Mouse (Mus musculus) forelimb bud, embryonic 11.5 days (tissue): ENCODE measurements around the gene Pigf.
"Not testable (repeated sequence)": the region's sequence is repeated elsewhere in the genome, so short reads cannot be mapped to it uniquely, and the experiment has no call there.

Source experiments
- DNase-seq: peaks from one replicate; pipeline ENCODE4 v3.0.0-alpha.2; 2012; ENCODE audit warnings: low read depth, low spot score

The Pigf gene

DNA sequence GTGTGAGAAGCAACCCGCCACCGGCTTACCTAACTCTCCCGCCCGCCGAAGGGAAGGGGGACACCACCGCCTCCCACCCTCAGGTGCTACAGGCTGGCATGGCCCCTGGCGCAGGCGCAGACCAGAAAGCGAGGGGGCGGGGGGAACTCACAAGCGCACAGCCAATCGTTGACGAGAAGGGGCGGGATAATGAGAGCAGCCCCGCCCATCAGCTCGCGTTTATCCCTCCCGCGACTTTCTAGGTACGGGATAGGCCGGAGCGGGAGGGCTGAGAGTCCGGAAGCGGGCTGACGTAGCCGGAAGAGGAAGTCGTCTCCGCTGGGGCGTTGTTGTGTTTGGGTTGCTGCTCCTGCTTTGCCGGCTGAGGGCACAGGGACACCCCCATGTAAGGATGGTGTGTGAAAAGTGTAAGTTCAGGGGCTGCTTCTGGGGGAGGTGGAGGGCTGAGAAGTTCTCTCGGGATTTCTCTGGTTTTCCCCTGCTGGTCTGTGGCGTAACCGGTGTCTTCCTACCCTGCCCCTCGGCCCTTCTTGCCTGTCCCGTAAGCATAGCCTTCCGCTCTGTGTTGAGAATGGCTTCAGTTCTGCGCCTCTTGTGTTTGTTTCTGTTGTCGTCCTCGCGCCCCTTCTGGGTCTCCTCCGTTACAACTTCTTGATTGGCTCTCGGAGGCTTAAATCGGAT lies at the start of gene Pigf, which contains the start of gene Cript:
TSS of gene Pigf (minus strand) at position 138 of the 681 bp plus-strand sequence.
TSS of gene Cript (plus strand) at position 282 of the 681 bp plus-strand sequence.
- DNase-seq: peak; percentile 98

DNA sequence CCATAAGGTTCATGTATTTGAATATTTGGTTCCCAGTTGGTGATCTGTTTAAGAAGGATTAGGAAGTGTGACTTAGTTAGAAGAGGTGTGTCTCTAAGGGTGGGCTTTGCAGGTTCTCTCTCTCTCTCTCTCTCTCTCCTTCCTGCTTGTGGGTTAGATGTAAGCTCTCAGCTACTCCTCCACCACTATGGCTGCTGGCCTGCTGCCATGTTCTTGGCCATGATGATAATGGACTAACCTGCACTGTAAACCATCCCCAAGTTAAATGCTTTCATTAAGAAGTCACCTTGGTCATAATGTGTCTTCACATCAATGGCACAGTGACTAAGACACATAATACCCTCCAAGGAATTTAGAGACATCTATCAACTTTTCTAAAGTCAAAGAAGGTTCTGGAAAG lies 48.3 kb upstream of the Pigf start:
- DNase-seq: no peak

DNA sequence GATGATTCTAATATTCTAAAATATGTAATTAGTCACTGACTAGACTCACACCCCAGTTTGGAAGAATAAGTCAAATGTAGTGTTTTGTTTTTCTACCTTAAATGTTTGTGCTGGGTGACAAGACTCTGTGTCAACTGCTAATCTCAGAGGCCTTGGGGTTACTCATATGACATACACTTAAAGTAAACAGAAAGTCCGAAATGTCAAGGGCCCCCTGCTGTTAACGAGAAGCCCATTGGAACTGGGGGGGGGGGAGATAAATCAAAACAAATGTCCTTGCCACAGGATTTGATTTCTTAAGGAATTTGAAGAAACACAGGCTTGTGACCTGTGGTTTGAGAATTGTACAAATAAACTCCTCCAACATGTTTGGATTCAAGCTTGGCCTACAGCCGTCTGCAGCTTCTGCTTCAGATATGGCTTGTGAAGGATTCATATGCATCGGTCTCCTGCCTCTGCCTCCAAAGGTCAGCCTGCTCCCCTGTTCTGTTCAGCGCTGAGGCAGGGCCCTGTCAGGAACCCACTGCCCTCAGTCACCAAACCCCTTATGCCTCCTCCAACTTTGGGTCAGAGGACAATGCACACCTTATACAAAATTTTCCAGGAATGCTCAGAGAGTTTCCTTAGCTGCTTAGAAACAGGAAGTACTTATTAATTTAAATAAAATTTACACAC lies 47.7 kb upstream of the Pigf start:
- no peak for DNase-seq

- DNase-seq: not testable (repeated sequence)
Measured at GRCm38 (mm10) chr17:87072183-87072582, 47.0 kb upstream of the Pigf start.

- no peak for DNase-seq
Measured at GRCm38 (mm10) chr17:87068997-87069396, 43.8 kb upstream of the Pigf start.

DNA sequence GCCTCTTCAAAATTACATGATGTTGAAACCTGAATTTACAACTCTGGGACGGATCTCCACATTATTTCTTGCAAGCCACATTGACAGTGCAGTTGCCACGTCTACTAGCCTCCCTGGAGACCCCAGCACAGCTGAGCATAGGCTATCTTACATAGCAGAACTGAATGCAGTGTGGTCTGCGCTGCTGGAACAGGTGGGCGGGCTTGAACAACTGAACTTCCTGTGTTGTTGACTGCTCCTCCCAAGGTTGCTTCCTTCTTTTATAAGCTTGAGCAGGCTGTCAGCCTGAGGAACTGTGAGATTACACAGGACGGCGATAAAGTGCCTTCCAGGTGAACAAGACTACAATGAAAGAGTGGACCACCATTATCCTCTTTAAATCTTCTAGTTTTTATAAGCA lies 38.8 kb upstream of the Pigf start:
- no peak for DNase-seq

DNA sequence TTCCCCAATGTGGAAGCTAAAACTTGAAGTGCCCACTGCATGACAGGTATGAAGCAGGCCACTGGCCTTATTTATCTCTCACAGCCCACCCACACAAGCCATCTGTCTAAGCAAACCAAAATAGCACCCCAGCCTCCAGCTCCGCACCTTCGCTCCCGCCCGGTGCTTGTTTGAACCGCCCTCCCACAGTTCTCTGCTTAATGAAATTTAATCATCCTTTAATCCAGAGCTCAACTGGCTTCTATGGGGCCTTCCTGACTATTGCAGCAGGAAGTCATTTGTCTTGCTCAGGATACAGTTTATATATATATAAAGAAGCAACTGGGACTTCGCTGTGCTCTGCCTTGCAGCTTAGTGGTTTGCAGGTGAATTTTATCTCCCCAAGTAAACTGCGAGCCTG lies 38.3 kb upstream of the Pigf start:
- no peak for DNase-seq

DNA sequence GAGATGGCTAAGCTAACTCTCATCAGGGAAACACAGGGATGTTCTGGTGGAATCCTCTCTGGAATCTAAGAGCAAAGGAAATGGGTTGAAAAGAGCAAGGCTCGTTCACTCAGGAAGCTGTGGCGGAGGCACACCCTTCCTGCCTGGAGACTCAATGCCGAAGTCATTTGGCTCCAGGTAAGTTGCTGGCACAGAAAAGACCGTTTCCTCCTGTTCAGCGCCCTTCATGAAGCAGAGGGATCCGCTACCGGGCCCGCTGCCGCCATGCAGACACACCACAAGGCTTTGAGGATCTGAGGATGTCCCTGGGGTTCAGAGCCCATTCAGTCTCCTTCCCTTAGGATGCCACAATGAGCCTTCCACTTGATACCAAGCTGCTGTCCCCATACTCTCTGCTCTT lies 37.4 kb upstream of the Pigf start:
- DNase-seq: no peak

DNA sequence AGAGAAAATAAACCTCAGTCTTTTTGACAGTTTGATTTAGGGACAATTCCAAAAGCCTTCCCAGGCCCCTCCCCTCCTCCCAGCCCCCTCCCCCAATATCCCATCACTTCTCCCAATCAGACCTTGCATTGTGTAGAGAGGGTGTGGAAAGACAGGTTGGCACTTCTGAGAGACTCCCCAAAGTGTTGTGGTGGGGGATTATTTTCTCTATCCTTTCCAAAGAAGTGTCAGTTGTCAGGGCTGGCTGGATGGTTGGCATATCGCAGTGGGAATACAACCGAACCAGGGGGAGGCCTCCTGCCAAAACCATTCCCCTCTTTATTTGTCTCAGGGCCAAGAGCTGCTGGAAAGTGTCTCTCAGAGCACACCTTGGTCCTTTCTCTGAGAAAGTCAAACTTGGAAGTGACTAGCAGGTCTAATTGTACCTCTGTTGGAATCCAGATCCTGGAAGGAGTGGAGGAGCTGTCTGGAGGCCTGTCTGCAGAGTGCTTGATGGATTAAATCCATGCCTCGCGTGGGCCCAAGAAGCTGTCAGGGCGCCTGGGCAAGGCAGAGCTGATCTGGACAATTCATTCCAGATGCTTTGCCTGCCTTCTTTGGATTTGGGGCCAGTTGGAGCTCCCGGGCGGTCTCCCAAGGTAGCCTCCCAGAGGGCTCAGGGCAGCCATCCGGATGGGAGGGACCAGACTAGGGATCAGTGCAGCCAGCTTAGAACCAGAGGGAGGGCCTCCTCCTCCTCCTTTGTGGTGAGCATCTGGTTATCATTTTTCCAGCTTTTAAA lies 32.5 kb upstream of the Pigf start:
- DNase-seq: peak; percentile 17

- no peak for DNase-seq
Measured at GRCm38 (mm10) chr17:87056761-87057160, 31.6 kb upstream of the Pigf start.

DNA sequence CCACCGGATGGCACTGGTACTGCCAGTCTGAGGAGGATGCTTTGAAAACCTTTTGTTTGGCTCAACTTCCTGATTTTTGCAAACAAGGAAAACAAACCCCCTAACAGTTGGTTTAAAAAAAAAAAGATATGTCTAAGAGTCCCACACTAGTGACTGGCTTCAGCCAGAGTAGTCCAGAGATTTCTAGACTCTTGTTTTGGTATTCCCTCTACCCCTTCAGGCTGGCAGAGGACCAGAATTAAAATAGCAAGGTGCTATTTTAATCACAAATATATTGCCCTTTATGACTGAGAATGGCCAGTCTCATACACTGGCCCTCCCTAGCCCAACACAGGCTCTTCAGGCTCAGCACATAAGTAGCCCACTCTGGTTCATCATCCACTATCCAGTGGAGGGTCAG lies 30.5 kb upstream of the Pigf start:
- no peak for DNase-seq

DNA sequence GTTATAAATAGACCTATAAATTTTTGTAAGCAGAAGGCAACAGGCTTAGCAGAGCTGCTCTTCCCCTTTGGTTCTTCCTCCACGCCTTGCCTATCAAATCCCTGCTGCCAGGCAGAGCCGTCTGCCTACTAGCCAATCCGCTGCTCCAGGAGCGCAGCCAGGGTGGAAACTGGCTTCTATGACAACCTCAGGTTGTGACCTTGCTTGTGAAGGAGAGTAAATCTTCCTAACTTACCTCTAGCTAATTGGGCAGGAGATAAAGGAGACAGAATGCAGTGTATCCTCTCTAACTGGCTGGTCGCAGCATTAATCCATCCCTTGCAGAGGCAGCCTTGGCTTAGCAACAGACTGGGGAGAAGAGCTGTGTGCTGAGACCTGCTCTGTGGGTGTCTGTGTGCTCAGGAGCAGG lies 29.8 kb upstream of the Pigf start:
- no peak for DNase-seq

DNA sequence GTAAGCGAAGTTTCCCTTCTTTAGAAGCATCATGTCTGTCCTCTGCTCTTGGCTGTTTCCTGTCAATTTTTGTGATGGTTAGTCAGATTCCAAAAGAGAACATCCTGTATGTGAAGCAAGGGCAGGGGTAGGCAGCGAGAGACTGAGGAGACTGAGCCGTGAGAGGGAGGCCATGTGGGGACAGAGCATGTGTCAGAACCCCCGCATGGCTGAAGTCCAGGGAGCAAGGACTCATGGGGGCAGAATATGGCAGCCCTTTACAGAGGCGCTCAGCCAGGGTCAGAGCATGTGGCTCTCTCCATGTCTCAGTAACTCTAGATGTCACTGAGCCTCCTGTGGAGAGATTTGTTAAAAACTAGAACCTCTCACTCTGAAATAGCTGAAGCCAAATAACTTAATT lies 28.7 kb upstream of the Pigf start:
- no peak for DNase-seq

DNA sequence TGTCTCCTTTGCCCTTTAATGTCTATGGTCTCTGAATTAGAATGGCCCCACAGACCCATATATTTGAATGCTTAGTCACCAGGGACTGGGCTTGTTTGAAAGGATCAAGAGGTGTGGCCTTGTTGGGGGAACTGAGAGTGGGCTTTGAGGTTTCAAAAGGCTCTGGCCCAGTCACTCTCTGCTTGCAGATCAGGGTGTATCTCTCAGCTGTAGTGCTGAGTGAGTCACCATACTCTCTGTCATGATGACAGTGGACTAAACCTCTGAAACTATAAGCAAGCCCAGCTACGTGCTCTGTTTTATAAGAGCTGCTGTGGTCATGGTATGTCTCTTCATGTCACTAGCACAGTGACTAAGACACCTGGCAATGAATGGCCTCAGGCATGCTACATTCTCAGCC lies 27.2 kb upstream of the Pigf start:
- DNase-seq: no peak

- no peak for DNase-seq
Measured at GRCm38 (mm10) chr17:87051652-87052051, 26.4 kb upstream of the Pigf start.

GRCm38 (mm10) chr17:87050469-87051175 lies 25.4 kb upstream of the Pigf start:
- no peak for DNase-seq

GRCm38 (mm10) chr17:87049696-87050095 lies 24.5 kb upstream of the Pigf start:
- DNase-seq: no peak

- DNase-seq: no peak
Measured at GRCm38 (mm10) chr17:87044796-87045195, 19.6 kb upstream of the Pigf start.

DNA sequence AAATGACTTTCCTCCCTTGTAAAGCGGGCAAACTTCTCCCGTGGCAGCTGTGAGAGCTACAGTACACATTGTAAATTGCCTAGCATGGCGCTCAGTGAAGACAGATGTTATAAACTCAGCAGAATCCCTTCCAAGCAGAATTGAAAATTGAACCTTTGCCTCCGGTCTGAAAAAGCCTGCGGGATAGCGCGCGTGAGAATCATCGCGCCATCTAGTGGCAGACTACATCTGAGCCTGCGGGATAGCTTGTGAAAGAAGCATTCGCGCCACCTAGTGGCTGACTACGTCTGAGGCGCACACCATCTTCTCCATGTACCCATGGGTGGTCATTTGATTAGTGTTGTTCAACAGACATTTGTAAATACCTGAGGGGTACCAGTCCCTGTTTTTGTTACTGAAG lies 19.2 kb upstream of the Pigf start:
- peak; percentile 97 for DNase-seq

DNA sequence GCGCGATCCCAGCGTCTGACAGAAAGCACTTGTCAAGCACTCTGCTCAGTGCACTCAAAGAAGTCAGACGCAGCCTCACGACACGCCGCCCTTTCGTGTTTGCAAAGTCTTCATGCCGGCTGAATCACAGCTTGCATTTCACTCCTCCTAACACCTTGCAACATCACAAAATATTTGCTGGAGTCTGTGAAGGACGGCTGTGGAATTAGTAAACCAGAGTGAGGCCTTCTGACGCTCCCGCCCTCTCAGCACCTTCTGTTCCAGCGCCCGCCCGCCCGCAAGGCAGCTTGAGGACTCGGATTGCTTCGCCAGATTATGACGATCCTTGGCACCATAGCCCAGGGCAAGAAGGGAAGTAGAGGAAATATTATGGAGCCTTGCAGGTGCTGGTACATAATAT lies 16.5 kb upstream of the Pigf start:
- no peak for DNase-seq

GRCm38 (mm10) chr17:87038496-87038895 lies 13.3 kb upstream of the Pigf start:
- DNase-seq: no peak
